Mouse (Mus musculus): ENCODE results near the gene Rasl10b. TPM values are rescaled to one million over a fixed set of nuclear protein-coding genes. Genes with fewer than 3 reads are reported as not detected.

The Rasl10b gene
- polyA plus RNA-seq, 1 experiment from 2014 or later = 29.6 TPM

Other genes with a start within 250 kb of the Rasl10b start
- not detected in 2 replicates for gene Slfn4, start 234.0 kb upstream of the Rasl10b start, polyA plus RNA-seq (2015; fragmentation: Nextera tagmentation; extraction: Ambion mirVana)
- gene Slfn3, start 217.8 kb upstream of the Rasl10b start, polyA plus RNA-seq (2015; fragmentation: Nextera tagmentation; extraction: Ambion mirVana) = 0.10 and 0.15 TPM in 2 replicates
- 0.06 TPM in 1 of 2 replicates, not detected in the other for gene Slfn14, start 122.4 kb upstream of the Rasl10b start, polyA plus RNA-seq (2015; fragmentation: Nextera tagmentation; extraction: Ambion mirVana)
- 106 and 107 TPM in 2 replicates for gene Ap2b1, start 110.1 kb upstream of the Rasl10b start, polyA plus RNA-seq (2015; fragmentation: Nextera tagmentation; extraction: Ambion mirVana)
- 20.2 and 20.3 TPM in 2 replicates for gene Pex12, start 106.6 kb upstream of the Rasl10b start, polyA plus RNA-seq (2015; fragmentation: Nextera tagmentation; extraction: Ambion mirVana)
- 0.69 and 0.80 TPM in 2 replicates for gene Gas2l2, start 20.3 kb downstream of the Rasl10b start, polyA plus RNA-seq (2015; fragmentation: Nextera tagmentation; extraction: Ambion mirVana)
- gene 1700020L24Rik, start 28.5 kb downstream of the Rasl10b start, polyA plus RNA-seq (2015; fragmentation: Nextera tagmentation; extraction: Ambion mirVana) = 0.22 and 0.36 TPM in 2 replicates
- 2.5 and 2.7 TPM in 2 replicates for gene Mmp28, start 53.9 kb downstream of the Rasl10b start, polyA plus RNA-seq (2015; fragmentation: Nextera tagmentation; extraction: Ambion mirVana)
- 12.3 and 12.9 TPM in 2 replicates for gene Taf15, start 63.9 kb downstream of the Rasl10b start, polyA plus RNA-seq (2015; fragmentation: Nextera tagmentation; extraction: Ambion mirVana)
- gene Heatr9, start 113.0 kb downstream of the Rasl10b start, polyA plus RNA-seq (2015; fragmentation: Nextera tagmentation; extraction: Ambion mirVana) = not detected in 2 replicates
- gene Ccl5, start 121.4 kb downstream of the Rasl10b start, polyA plus RNA-seq (2015; fragmentation: Nextera tagmentation; extraction: Ambion mirVana) = not detected in 2 replicates
- 1.2 and 1.7 TPM in 2 replicates for gene Ccl9, start 169.5 kb downstream of the Rasl10b start, polyA plus RNA-seq (2015; fragmentation: Nextera tagmentation; extraction: Ambion mirVana)
- 1.5 and 2.4 TPM in 2 replicates for gene Ccl6, start 183.9 kb downstream of the Rasl10b start, polyA plus RNA-seq (2015; fragmentation: Nextera tagmentation; extraction: Ambion mirVana)
- not detected in 2 replicates for gene Rpl9-ps1, start 236.5 kb downstream of the Rasl10b start, polyA plus RNA-seq (2015; fragmentation: Nextera tagmentation; extraction: Ambion mirVana)
- gene Ccl3, start 240.2 kb downstream of the Rasl10b start, polyA plus RNA-seq (2015; fragmentation: Nextera tagmentation; extraction: Ambion mirVana) = 1.2 and 1.5 TPM in 2 replicates